Mouse (Mus musculus): ENCODE data around the gene Gm10644. TPM values are rescaled to one million over a fixed set of nuclear protein-coding genes. Genes with fewer than 3 reads are reported as not detected.
"Not testable (repeated sequence)": the region's sequence is repeated elsewhere in the genome, so short reads cannot be mapped to it uniquely, and the experiment has no call there.

The Gm10644 gene
- total RNA-seq (2021) = under 1 TPM; 0.22 to 0.37 TPM
- long read RNA-seq, partial matches to known transcripts = 0 of 13 reads
- long read RNA-seq, other reads (novel, unspliced or antisense) = 13 of 13 reads

DNA sequence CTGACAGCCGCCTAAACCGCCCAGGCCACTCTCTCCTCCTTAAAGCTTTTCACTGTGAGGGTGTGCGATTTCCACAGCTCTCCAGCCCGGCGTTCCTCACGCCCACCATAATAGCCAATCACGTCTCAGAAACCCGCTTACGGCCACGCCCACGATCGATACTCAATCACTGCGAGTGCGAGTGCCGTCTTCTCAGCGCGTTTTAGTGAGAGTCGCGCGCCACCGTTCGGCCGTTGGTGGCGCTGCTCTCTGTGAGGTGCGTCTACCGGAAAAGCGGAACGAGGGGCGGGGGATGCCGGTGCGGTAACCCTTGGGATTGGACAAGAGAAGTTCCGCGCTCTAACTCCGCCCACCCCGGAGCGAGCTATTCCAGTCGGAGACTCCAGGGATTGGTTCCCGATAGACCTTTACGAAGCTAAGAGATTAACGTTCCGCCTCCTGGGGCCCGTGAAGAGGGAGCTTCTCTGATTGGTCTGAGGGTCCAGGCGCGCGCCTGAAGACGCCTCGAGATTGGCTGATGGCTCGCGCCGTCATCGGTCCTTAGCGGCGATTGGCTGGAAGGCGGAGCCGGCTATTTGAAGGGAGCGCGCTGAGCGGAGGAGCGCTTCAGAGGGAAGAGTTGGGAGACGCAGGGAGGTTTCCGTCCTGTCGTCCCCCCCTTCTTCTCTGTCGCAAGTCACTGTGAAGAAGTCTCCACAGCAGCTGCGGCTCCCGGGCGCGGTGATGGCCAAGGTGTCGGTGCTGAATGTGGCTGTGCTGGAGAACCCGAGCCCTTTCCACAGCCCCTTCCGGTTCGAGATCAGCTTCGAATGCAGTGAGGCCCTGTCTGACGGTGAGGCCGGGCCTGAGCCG is at the start of gene Gm10644, which contains the start of gene Asf1b:
Gene Gm10644, minus strand, starts transcription at position 100 of the 852 bp plus-strand sequence.
Gene Asf1b, plus strand, starts transcription at position 402 of the 852 bp plus-strand sequence.
- DNase-seq (ENCODE audit: low spot score in 2 of 2) = peak; percentile 94 to 97

DNA sequence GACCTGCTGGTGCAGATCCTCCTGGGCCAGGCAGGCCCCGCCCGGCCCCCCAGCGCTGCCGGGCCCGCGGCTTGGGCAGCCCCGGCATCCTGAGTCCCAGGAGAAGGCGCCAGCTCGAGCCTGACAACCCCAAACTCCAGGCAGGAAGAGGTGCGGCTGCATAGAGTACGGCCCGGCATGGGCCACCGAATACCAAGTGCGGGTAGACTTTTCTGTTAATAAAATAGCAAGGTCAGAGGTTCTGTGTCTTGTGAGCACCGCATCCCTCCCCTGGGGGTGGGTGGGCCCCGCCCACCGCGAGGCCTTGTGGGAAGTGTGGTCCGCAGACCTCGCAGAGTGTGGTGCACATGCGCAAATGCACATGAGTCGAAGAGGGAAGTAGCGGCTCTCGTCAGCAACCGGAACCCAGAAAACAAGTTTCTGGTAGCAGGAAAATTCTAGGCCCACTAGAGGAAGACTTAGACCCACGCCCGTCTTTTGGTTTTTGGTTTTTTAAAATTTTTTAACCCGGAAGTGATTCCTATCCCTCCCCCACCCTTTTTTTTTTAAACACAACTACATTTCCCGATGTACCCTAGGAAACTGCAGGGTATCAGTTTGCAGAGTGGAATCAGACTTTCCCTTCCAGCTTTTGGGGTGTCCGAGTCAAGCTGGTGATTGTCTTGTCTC is 49.7 kb upstream of the Gm10644 start:
- peak; percentile 88 to 93 for DNase-seq (ENCODE audit: low spot score in 2 of 2)

DNA sequence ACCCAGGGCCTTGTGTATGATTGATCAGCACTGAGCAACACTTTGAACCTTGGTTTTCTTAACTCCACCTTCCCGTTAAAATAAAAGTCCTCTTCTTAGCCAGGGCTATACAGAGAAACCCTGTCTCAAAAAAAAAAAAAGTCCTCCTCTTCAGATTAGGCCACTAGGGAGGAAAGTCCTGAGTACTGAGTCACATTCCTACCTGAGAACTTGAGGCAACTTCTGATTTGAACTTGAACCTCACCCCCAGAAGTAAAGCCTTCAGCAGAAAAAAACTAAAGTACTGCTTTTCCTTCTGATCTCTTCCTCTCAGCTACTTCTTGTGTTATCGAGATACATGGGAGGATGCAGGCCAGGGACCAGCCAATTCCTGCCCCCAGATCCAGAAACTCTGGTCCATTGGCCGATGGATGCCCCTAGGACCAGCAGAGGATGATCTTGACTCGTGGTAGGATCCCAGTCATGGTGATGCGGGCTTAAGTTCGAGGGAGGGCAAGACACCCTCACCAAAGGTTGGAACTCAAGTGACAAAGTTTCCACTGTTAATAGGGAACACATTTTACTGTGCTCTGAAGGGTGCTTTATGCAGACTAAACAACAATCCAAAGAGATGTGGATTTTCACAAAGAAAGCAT is 48.7 kb upstream of the Gm10644 start:
- DNase-seq (ENCODE audit: low spot score in 2 of 2) = no peak

DNA sequence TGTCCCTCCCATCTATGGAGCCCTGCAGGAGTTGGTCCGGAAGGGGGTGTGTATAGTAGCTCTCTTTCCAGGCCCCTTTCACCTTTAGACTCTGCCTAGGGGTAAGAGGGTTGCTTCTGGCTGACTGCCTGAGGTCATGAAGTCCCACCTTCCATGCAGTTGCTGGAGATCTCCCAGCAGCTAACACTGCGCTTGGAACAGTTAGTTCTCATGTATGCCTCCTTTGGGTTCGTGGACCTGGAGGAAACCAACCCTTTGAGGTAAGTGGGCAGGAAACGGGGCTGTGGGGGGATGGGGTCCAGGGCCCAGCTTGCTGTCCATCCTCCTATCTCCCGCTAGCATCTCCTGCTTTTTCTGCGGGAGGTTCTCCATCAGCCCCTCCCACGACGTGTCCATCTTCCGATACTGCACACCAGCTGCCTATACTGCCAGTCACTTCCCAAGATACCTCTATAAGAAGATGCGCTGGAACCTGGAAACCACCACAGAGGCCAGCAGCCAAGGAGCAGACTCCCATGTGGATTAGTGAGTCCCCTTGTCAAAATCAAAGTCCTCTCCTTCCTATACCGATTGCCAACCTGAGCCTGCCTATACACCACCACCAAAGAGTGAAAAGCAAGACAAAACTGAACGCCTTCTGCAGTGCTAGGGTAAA is 48.1 kb upstream of the Gm10644 start:
- DNase-seq (ENCODE audit: low spot score in 2 of 2) = no peak

DNA sequence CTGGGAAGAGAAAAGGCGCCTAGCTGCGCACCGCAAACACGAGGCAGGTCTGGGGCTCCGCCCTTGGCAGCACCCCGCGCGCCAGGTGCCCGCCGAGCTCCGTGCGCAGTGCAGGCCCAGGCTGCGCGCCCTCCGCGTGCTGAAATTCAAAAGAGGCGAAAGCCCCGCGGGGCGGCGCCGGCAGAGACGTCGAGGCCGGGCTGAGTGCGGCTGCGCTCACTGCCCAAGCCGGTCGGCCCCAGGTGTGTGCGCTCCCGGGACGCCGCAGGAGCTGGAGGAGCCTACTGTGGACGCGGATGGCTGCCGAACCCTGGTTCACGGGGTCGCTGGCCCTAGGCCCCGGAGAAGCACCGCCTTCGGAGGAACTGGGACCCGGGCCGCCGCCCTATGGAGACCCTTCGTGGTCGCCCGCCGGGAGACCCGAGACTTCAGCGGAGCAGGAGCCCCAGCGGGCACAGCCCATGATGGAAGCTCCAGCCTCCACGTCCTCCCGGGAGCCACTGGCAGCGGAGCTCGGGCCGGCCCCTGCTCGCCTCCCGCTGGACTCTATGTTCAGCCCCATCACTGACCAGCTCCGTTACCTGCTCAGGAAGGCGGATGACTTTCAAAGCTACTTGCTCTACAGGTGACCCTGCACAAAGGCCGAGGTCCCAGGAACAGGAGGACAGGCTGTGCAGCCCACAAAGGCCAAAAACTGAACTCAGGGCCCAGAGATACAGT is 46.4 kb upstream of the Gm10644 start, which contains the start of gene 1700067K01Rik:
Gene 1700067K01Rik, plus strand, starts transcription at position 222 of the 720 bp plus-strand sequence.
- DNase-seq (ENCODE audit: low spot score in 2 of 2) = no peak

DNA sequence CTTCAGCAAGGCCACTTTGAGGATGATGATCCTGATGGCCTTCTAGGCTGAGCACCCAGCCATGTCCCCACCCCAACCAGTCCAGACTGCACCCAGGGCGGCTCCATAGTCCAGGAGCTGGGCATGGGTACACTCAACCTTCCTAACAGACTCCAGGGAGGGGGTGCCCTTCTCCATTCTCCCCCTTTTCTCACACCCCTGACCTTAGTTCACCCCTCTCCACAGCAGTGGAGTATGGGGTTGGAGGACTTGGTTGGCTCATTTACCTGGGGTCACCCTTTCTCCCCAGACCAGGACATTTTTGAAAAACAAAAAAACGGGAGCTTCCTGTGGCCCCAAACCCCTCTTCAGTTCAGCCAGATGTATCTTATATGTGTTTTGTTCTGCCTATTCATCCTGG is 44.8 kb upstream of the Gm10644 start:
- DNase-seq (ENCODE audit: low spot score in 2 of 2) = no peak

DNA sequence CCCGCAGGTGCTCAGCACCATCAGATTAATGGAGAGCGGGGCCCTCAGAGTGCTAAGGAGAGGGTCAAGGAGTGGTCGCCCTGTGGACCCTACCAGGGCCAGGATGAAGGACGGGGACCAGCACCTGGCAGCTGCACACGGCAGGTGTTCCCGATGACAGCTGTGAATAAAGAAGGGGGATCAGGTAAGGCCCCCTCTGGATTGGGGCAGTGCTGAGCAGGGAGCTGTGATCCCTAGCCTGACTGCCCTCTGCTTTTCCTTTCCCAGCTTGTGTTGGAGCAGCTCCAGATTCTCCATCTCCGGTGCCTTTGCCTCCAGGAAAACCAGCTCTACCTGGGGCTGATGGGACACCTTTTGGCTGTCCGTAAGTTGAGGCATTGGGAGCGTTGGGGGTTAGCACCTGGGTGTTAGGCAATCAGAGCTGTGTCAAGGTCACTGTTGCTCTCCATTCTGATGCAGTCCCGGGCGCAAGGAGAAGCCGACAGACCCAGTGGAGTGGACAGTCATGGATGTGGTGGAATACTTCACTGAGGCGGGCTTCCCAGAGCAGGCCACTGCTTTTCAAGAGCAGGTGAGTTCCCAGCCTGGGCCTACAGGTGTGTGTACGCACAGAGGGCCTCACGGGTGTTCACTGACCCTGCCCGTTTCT is 44.2 kb upstream of the Gm10644 start:
- no peak for DNase-seq (ENCODE audit: low spot score in 2 of 2)

DNA sequence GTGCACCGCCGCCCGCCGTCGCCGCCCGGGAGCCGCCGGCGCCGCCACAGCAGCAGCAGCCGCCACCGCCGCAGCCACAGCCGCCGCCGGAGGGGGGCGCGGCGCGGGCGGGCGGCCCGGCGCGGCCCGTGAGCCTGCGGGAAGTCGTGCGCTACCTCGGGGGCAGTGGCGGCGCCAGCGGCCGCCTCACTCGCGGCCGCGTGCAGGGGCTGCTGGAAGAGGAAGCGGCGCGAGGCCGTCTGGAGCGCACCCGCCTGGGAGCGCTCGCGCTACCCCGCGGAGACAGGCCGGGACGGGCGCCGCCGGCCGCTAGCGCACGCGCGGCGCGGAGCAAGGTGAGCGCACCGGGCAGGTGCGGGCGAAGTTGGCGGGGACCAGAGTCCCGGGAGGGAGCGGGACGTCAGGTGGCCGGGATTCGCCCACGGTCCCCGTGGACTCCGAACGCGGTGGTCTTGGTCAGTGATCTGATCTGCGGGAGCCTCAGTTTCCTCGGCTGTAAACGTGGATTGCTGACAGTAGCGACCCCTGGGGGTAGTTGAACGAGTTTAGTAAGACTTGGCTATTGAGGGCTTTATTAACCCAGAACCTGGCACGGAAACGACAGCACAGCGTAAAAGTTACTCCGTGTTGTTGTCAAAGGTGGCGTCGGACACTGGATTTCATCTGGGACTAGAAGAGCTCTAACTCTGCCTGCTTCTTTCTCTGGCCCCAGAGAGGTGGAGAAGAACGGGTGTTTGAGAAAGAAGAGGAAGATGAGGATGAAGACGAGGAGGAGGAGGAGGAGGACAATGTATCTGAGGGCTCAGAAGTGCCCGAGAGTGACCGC is 43.4 kb upstream of the Gm10644 start:
- DNase-seq (ENCODE audit: low spot score in 2 of 2) = peak; percentile 61 to 74

DNA sequence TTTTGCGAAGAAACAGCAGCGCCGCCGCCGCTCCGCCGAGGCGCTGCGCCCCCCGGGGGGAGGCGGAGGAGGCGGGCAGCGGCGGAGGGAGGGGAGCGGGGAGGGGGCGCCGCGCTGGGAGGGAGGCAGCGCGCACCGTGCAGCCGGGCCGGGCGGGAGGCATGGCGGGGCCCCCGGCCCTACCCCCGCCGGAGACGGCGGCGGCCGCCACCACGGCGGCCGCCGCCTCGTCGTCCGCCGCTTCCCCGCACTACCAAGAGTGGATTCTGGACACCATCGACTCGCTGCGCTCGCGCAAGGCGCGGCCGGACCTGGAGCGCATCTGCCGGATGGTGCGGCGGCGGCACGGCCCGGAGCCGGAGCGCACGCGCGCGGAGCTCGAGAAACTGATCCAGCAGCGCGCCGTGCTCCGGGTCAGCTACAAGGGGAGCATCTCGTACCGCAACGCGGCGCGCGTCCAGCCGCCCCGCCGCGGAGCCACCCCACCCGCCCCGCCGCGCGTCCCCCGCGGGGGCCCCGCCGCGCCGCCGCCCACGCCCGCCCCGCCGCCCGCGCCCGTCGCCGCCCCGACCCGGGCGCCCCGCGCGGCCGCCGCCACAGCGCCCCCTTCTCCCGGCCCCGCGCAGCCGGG is 42.6 kb upstream of the Gm10644 start, which contains the start of gene Samd1:
Gene Samd1, plus strand, starts transcription at position 162 of the 631 bp plus-strand sequence.
- peak; percentile 53 to 69 for DNase-seq (ENCODE audit: low spot score in 2 of 2)

DNA sequence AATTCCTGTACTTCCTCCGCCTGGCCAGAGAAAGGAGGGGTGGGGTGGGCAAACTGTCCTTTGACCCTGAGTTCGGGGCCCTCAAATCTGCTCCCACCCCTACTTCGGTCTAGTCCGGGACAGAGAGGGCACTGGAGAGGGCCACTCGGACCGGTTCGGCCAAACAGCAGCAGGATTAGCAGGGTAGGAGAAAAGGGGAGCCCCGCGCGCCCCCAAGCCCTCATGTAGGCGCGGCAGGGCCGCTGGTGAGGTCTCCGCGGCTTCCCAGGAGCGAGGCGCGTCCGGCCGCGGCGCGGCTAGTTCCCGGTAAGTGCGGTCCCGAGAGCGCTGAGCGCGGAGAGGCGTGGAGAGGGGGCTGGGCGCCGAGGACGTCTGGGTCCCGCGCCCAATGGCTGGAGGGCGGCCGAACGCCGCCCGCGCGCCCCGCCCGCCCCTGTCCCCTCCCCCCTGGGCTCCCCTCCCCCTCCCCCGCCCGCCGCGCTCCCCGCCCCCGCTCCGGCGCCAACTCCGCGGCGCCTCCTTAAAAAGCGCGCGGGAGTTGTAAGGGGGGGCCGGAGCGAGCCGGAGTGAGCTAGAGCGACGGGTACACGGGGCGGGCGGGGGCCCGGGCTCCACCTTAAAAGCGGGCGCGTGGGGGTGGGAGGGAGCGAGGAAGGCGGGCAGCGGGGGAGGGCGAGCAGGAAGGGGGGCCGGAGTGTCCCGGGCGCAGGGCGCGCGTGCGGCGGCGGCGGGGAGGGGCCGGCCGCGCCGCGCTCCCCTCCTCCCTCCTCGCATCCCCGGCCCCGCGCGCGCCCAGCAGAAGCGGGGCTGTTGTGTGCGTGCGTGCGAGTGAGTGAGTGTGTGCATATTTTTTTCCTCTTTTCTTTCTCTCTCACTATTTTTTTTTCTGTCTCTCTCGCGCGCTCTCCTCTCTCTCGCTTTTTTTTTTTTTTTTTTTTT is 41.8 kb upstream of the Gm10644 start:
- DNase-seq (ENCODE audit: low spot score in 2 of 2) = peak; percentile 72 to 84

DNA sequence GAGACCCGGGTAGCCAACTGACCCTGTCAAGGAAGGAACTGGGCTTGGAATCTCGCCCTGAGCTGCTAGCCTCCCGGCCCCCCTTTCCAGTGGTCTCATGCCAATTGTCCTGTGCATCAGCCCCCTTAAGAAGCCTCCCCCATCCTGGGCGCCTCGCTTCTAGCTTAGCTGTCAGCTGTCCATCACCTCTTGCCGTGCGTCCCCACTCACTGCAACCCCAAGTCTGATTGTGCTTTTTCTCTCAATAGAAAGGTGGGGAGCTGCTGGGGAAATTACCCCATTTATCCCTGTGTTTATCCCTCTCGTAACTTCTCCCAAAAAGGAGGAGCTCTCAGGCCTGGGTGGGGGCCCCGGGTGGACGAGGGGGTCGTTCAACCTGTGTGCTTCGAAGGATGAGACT is 41.0 kb upstream of the Gm10644 start:
- DNase-seq (ENCODE audit: low spot score in 2 of 2) = no peak

DNA sequence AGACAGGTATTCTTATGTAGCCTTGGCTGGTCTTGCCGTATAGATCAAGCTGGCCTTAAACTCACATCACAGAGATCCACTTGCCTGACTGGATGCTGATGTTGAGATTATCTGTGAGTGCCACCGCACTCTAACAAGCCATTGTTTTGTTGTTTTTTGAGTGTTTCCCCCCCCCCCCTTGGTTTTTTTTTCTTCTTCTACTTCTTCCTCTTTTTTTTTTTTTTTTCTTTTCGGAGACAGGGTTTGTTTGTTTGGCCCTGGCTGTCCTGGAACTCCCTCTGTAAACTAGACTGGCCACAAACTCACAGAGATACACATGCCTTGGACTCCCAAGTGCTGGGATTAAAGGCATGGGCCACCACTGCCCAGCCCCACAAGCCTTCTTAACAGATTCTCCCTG is 39.0 kb upstream of the Gm10644 start:
- DNase-seq (ENCODE audit: low spot score in 2 of 2) = no peak

DNA sequence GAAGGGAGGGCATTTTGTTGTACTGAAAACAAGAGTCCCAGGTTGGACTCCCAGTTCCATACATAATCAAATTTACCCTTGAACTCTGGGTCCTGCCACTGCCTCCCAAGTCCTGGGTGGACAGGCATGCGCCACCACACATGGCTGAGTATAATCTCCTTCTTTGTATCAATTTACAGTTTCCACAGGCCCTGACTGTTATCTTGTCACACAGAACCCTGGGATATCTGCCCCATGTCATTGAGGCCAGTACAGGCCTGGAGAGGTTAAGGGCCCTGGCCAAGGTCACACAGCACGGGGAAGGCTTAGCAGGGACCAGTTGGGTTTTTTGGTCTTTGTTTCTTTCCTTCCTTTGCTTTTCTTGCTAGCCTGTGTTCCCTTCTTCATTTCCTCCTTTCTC is 37.5 kb upstream of the Gm10644 start:
- DNase-seq (ENCODE audit: low spot score in 2 of 2) = no peak

DNA sequence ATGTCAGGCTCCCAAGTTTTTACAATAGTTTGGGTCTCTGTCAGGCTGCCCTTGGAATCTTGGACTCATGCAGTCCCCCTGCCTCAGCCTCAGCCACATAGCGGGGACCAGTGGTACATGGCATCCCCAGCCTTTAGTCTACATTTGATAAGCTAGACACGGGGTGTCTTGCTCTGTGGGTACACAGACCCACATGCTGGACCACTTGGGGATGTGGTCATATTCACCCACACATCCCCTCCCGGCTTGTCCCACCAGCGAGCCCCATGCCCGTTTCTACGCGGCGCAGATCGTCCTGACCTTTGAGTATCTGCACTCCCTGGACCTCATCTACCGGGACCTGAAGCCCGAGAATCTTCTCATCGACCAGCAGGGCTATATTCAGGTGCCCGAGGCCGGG is 35.2 kb upstream of the Gm10644 start:
- DNase-seq (ENCODE audit: low spot score in 2 of 2) = no peak

DNA sequence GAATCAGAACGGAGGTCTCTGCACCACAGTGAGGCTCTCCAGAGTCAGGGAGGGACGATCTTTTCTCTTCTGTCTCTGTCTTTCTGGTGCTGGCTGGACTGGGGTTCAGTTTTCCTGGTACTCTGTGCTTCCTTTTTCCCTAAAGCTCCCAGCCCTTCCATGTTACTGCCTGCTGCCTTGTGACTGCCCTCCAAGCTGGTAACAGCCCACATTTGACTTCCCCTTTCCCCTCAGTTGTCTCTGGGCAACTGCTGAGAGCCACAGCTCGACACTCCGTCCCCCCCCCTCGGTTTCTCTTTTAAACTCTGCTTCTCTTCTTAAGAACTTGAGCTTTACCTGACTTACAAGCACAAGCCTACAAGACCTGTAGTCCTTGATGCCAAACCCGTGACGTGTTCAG is 34.2 kb upstream of the Gm10644 start:
- no peak for DNase-seq (ENCODE audit: low spot score in 2 of 2)

DNA sequence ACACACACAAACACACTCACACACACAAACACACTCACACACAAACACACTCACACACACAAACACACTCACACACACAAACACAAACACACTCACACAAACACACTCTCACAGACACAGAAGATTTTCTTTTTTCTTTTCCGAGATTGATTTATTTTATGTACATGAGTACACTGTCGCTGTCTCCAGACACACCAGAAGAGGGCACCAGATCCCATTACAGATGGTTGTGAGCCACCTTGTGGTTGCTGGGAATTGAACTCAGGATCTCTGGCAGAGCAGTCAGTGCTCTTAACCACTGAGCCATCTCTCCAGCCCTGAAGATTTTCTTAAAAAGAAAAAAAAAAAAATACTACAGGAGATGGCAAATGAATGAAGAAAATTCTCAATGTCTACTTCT is 28.2 kb upstream of the Gm10644 start:
- not testable (repeated sequence) for DNase-seq (ENCODE audit: low spot score in 2 of 2)

DNA sequence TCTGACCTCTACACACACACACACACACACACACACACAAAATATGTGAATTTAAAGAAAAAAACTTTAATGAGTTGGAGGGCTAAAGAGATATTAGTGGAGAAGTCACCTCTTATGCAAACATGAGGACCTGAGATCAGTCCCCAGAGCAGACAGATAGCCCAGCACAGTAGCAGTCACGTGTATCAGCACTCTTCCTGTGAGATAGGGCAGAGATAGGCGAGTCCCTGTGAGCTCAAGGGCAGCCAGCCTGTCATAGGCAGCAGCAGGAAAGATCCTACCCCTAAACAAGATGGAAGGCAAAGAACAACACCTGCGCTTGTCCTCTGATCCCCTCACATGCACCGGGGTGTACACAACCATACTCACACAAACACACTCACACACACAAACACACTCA is 27.4 kb upstream of the Gm10644 start:
- DNase-seq (ENCODE audit: low spot score in 2 of 2) = no peak
